Mouse (Mus musculus) thymus, adult 2 months (tissue): ENCODE measurements around the gene H2al2a. TPM values are rescaled to one million over a fixed set of nuclear protein-coding genes. Genes with fewer than 3 reads are reported as not detected.

Experiments used
- DNase-seq: peaks from one replicate; pipeline ENCODE4 v3.0.0; 2021
- H3K27ac ChIP-seq: fragments of 200-500 bp; 2 replicates; pipeline ENCODE4 v1.5.1; 2012; ENCODE audit warnings: low read length, control low read depth; ENCODE audit not compliant: control insufficient read depth, insufficient read depth
- H3K27me3 ChIP-seq: fragments of 200-500 bp; 2 replicates; pipeline ENCODE4 v1.6.1; 2012; ENCODE audit warnings: mild to moderate bottlenecking, low read length, moderate library complexity, mixed read lengths; ENCODE audit not compliant: control insufficient read depth, insufficient read depth
- H3K36me3 ChIP-seq: fragments of 200-500 bp; 2 replicates; pipeline ENCODE4 v1.6.1; 2012; ENCODE audit warnings: mild to moderate bottlenecking, low read length, moderate library complexity; ENCODE audit not compliant: control insufficient read depth, insufficient read depth
- H3K4me1 ChIP-seq: fragments of 200-500 bp; replicated peaks from 2 replicates; pipeline ENCODE4 v1.6.1; 2012; ENCODE audit warnings: low read length; ENCODE audit not compliant: control insufficient read depth, insufficient read depth
- H3K4me3 ChIP-seq: fragments of 200-500 bp; 2 replicates; pipeline ENCODE4 v1.5.1; 2012; ENCODE audit warnings: mild to moderate bottlenecking, low read length, control low read depth, moderate library complexity; ENCODE audit not compliant: control insufficient read depth, insufficient read depth
- CTCF ChIP-seq: fragments of 200-500 bp; IDR thresholded peaks from 2 replicates; pipeline ENCODE4 v1.5.1; 2012; ENCODE audit warnings: mild to moderate bottlenecking, control low read depth, low read length, moderate library complexity, borderline replicate concordance; ENCODE audit not compliant: control insufficient read depth, poor library complexity, insufficient read depth; ENCODE audit errors: extremely low read depth
- POLR2A ChIP-seq: fragments of 200-500 bp; IDR thresholded peaks from 2 replicates; pipeline ENCODE4 v1.6.1; 2012; ENCODE audit warnings: mild to moderate bottlenecking, low read length, control low read depth, moderate library complexity; ENCODE audit not compliant: control insufficient read depth, poor library complexity, insufficient read depth; ENCODE audit errors: extremely low read depth
- WGBS: fragments of 180-500 bp; shearing (Covaris S2); methylation state at CpG from one replicate; pipeline ENCODE4 v1.1.7; 2018; 5-methylcytosine and 5-hydroxymethylcytosine counted together
- polyA plus RNA-seq: library from polyadenylated mRNA; depleted of rRNA; stranded (reverse); fragments of >200 nt; gene quantifications from 2 replicates; pipeline ENCODE4 v1.2.3, GENCODE M21; 2012

H2al2a gene
- polyA plus RNA-seq, 1 experiment = not detected

GRCm38 (mm10) chr2:18033166-18034108, 36.7 kb upstream of the H2al2a start:
- WGBS = 91% methylated on average over 10 of the region's 10 CpGs
- Histone ChIP-seq H3K4me3 (no peak overlapping the region), H3K4me1 (peaks cover 4% of the 10 kb centered on the region; the same call in 1 of the 2 replicates), H3K27ac (no peak overlapping the region), H3K27me3 (peaks cover 12% of the 10 kb centered on the region), H3K36me3 (no peaks in the 10 kb centered on the region)
- no peak for TF ChIP-seq CTCF
- no peak for TF ChIP-seq POLR2A
- DNase-seq = no peak

- TF ChIP-seq POLR2A = no peak
- no peak for TF ChIP-seq CTCF
- H3K27ac ChIP-seq = no peak overlapping the region
- 96% methylated on average over 5 of the region's 5 CpGs for WGBS
- peaks cover 12% of the 10 kb centered on the region for H3K27me3 ChIP-seq
- no peak for DNase-seq
- no peak overlapping the region for H3K4me3 ChIP-seq
- peaks cover 7% of the 10 kb centered on the region; the same call in 1 of the 2 replicates for H3K4me1 ChIP-seq
- H3K36me3 ChIP-seq = no peaks in the 10 kb centered on the region
Observed at GRCm38 (mm10) chr2:18032538-18032895, 35.8 kb upstream of the H2al2a start.

- no peak for TF ChIP-seq CTCF
- no peak for TF ChIP-seq POLR2A
- no peak for DNase-seq
- H3K27me3 ChIP-seq = peaks cover 12% of the 10 kb centered on the region
- peaks cover 9% of the 10 kb centered on the region for H3K4me1 ChIP-seq
- no peak overlapping the region for H3K4me3 ChIP-seq
- H3K36me3 ChIP-seq = no peaks in the 10 kb centered on the region
- H3K27ac ChIP-seq = no peak overlapping the region
- 28% methylated on average over 34 of the region's 34 CpGs for WGBS
Observed at GRCm38 (mm10) chr2:18031831-18032537, 35.2 kb upstream of the H2al2a start.

GRCm38 (mm10) chr2:18031271-18031821, 34.6 kb upstream of the H2al2a start:
- H3K36me3 ChIP-seq = no peaks in the 10 kb centered on the region
- WGBS = 27% methylated on average over 26 of the region's 26 CpGs
- peaks cover 12% of the 10 kb centered on the region for H3K27me3 ChIP-seq
- peaks cover 16% of the 10 kb centered on the region for H3K4me1 ChIP-seq
- H3K4me3 ChIP-seq = no peak overlapping the region
- DNase-seq = no peak
- no peak for TF ChIP-seq POLR2A
- no peak for TF ChIP-seq CTCF
- H3K27ac ChIP-seq = no peak overlapping the region

- Histone ChIP-seq H3K36me3 (no peaks in the 10 kb centered on the region), H3K27ac (no peak overlapping the region), H3K27me3 (peaks cover 14% of the 10 kb centered on the region), H3K4me1 (peaks cover 23% of the 10 kb centered on the region), H3K4me3 (no peak overlapping the region)
- TF ChIP-seq POLR2A (no peak), CTCF (no peak)
- WGBS = 93% methylated on average over 8 of the region's 8 CpGs
- DNase-seq = no peak
Observed at GRCm38 (mm10) chr2:18030581-18030980, 33.8 kb upstream of the H2al2a start.

GRCm38 (mm10) chr2:18029656-18030055, 32.9 kb upstream of the H2al2a start:
- no peak overlapping the region for H3K4me3 ChIP-seq
- no peak for TF ChIP-seq POLR2A
- no peak for TF ChIP-seq CTCF
- no peaks in the 10 kb centered on the region for H3K36me3 ChIP-seq
- no peak for DNase-seq
- 94% methylated on average over 7 of the region's 7 CpGs for WGBS
- H3K4me1 ChIP-seq = peaks cover 23% of the 10 kb centered on the region
- H3K27ac ChIP-seq = no peak overlapping the region
- peaks cover 14% of the 10 kb centered on the region for H3K27me3 ChIP-seq
